Mouse (Mus musculus) hindbrain, embryonic 12.5 days (tissue): ENCODE measurements at regions not wholly inside any gene's neighbourhood (a gene's known extent, or its start where the extent isn't known, plus 50 kb on each side); places are given as distances from the start of the nearest gene placed in this dataset.

Experiments used
- ATAC-seq: fragments of 200-750 bp; cut with Nextera tagmentation; 2 replicates; pipeline ENCODE4 v1.8.0; 2017; ENCODE audit warnings: moderate TSS enrichment; ENCODE audit not compliant: low FRiP score
- H3K27ac ChIP-seq: fragments of 300-500 bp; sonication (generic); 2 replicates; pipeline ENCODE4 v1.5.1; 2016; ENCODE audit warnings: mild to moderate bottlenecking
- H3K27me3 ChIP-seq: fragments of 300-500 bp; sonication (generic); 2 replicates; pipeline ENCODE4 v1.6.1; 2016; ENCODE audit warnings: mild to moderate bottlenecking
- H3K36me3 ChIP-seq: fragments of 300-500 bp; sonication (generic); 2 replicates; pipeline ENCODE4 v1.6.1; 2016; ENCODE audit warnings: mild to moderate bottlenecking
- H3K4me1 ChIP-seq: fragments of 300-500 bp; sonication (generic); 2 replicates; pipeline ENCODE4 v1.6.1; 2016
- H3K4me2 ChIP-seq: fragments of 300-500 bp; sonication (generic); replicated peaks from 2 replicates; pipeline ENCODE4 v1.6.1; 2016; ENCODE audit warnings: mild to moderate bottlenecking
- H3K4me3 ChIP-seq: fragments of 300-500 bp; sonication (generic); 2 replicates; pipeline ENCODE4 v1.5.1; 2016; ENCODE audit warnings: mild to moderate bottlenecking
- H3K9ac ChIP-seq: fragments of 300-500 bp; sonication (generic); 2 replicates; pipeline ENCODE4 v1.6.1; 2016; ENCODE audit warnings: mild to moderate bottlenecking, moderate library complexity
- H3K9me3 ChIP-seq: fragments of 300-500 bp; sonication (generic); replicated peaks from 2 replicates; pipeline ENCODE4 v1.6.1; 2016; ENCODE audit warnings: mild to moderate bottlenecking
- WGBS: fragments of 180-500 bp; shearing (Covaris S2); methylation state at CpG from one replicate; pipeline ENCODE4 v1.1.7; 2016; 5-methylcytosine and 5-hydroxymethylcytosine counted together

GRCm38 (mm10) chr16:52601068-52601829 lies 147.4 kb upstream of the Alcam start:
- Histone ChIP-seq H3K4me2 (no peak overlapping the region), H3K4me3 (no peak overlapping the region), H3K27ac (no peak overlapping the region), H3K4me1 (no peaks in the 10 kb centered on the region), H3K36me3 (no peaks in the 10 kb centered on the region), H3K9me3 (no peaks in the 10 kb centered on the region), H3K9ac (no peak overlapping the region), H3K27me3 (no peaks in the 10 kb centered on the region)
- peak; percentile 74 for ATAC-seq
- 61% methylated on average over 8 of the region's 8 CpGs for WGBS

- no peaks in the 10 kb centered on the region for H3K27me3 ChIP-seq
- ATAC-seq, result no peak
- H3K9me3 ChIP-seq, result no peaks in the 10 kb centered on the region
- no peak overlapping the region for H3K27ac ChIP-seq
- no peak overlapping the region for H3K4me3 ChIP-seq
- H3K4me1 ChIP-seq, result no peaks in the 10 kb centered on the region
- no peak overlapping the region for H3K4me2 ChIP-seq
- no peaks in the 10 kb centered on the region for H3K36me3 ChIP-seq
- WGBS, result 81% methylated on average over 1 of the region's 1 CpGs
- H3K9ac ChIP-seq, result no peak overlapping the region
Observed at GRCm38 (mm10) chr16:52598232-52598631, 144.4 kb upstream of the Alcam start.

GRCm38 (mm10) chr16:52597181-52597580 lies 143.3 kb upstream of the Alcam start:
- 70% methylated on average over 7 of the region's 7 CpGs for WGBS
- Histone ChIP-seq H3K4me3 (no peak overlapping the region), H3K36me3 (no peaks in the 10 kb centered on the region), H3K4me2 (no peak overlapping the region), H3K9me3 (no peaks in the 10 kb centered on the region), H3K4me1 (no peaks in the 10 kb centered on the region), H3K27ac (no peak overlapping the region), H3K9ac (no peak overlapping the region), H3K27me3 (no peaks in the 10 kb centered on the region)
- ATAC-seq, result no peak

GRCm38 (mm10) chr16:52588291-52588781 lies 134.5 kb upstream of the Alcam start:
- no peak overlapping the region for H3K4me2 ChIP-seq
- WGBS, result 53% methylated on average over 1 of the region's 1 CpGs
- H3K9me3 ChIP-seq, result no peaks in the 10 kb centered on the region
- H3K9ac ChIP-seq, result no peak overlapping the region
- H3K27me3 ChIP-seq, result no peaks in the 10 kb centered on the region
- H3K4me1 ChIP-seq, result no peaks in the 10 kb centered on the region
- no peak overlapping the region for H3K4me3 ChIP-seq
- no peak overlapping the region for H3K27ac ChIP-seq
- no peaks in the 10 kb centered on the region for H3K36me3 ChIP-seq
- no peak; the same call in 1 of the 2 replicates for ATAC-seq

GRCm38 (mm10) chr16:52569078-52569477 lies 115.2 kb upstream of the Alcam start:
- Histone ChIP-seq H3K4me3 (no peak overlapping the region), H3K27ac (no peak overlapping the region), H3K36me3 (no peaks in the 10 kb centered on the region), H3K9me3 (no peaks in the 10 kb centered on the region), H3K9ac (no peak overlapping the region), H3K27me3 (no peaks in the 10 kb centered on the region), H3K4me1 (no peaks in the 10 kb centered on the region), H3K4me2 (no peak overlapping the region)
- 77% methylated on average over 2 of the region's 2 CpGs for WGBS
- no peak for ATAC-seq

- H3K27ac ChIP-seq, result no peak overlapping the region
- no peaks in the 10 kb centered on the region for H3K9me3 ChIP-seq
- H3K4me2 ChIP-seq, result no peak overlapping the region
- H3K27me3 ChIP-seq, result no peaks in the 10 kb centered on the region
- ATAC-seq, result no peak
- H3K4me1 ChIP-seq, result no peaks in the 10 kb centered on the region
- no peak overlapping the region for H3K4me3 ChIP-seq
- WGBS, result 75% methylated on average over 1 of the region's 1 CpGs
- H3K36me3 ChIP-seq, result no peaks in the 10 kb centered on the region
- H3K9ac ChIP-seq, result no peak overlapping the region
Observed at GRCm38 (mm10) chr16:52536278-52536677, 82.4 kb upstream of the Alcam start.

GRCm38 (mm10) chr16:52534601-52535000 lies 80.7 kb upstream of the Alcam start:
- no peaks in the 10 kb centered on the region for H3K4me1 ChIP-seq
- H3K27me3 ChIP-seq, result no peaks in the 10 kb centered on the region
- ATAC-seq, result no peak
- no peak overlapping the region for H3K9ac ChIP-seq
- 78% methylated on average over 1 of the region's 1 CpGs for WGBS
- no peaks in the 10 kb centered on the region for H3K36me3 ChIP-seq
- no peaks in the 10 kb centered on the region for H3K9me3 ChIP-seq
- no peak overlapping the region for H3K4me2 ChIP-seq
- no peak overlapping the region for H3K4me3 ChIP-seq
- H3K27ac ChIP-seq, result no peak overlapping the region

GRCm38 (mm10) chr16:52532475-52533083 lies 78.7 kb upstream of the Alcam start:
- Histone ChIP-seq H3K27ac (no peak overlapping the region), H3K4me3 (no peak overlapping the region), H3K27me3 (no peaks in the 10 kb centered on the region), H3K9me3 (no peaks in the 10 kb centered on the region), H3K4me1 (no peaks in the 10 kb centered on the region), H3K9ac (no peak overlapping the region), H3K36me3 (no peaks in the 10 kb centered on the region), H3K4me2 (no peak overlapping the region)
- ATAC-seq, result no peak
- WGBS, result 90% methylated on average over 1 of the region's 1 CpGs

- no peaks in the 10 kb centered on the region for H3K27me3 ChIP-seq
- no peak overlapping the region for H3K27ac ChIP-seq
- no peak overlapping the region for H3K4me3 ChIP-seq
- no peak overlapping the region for H3K9ac ChIP-seq
- ATAC-seq, result no peak
- WGBS, result 83% methylated on average over 5 of the region's 5 CpGs
- H3K4me2 ChIP-seq, result no peak overlapping the region
- H3K9me3 ChIP-seq, result no peaks in the 10 kb centered on the region
- no peaks in the 10 kb centered on the region for H3K36me3 ChIP-seq
- no peaks in the 10 kb centered on the region for H3K4me1 ChIP-seq
Observed at GRCm38 (mm10) chr16:52513546-52514409, 59.9 kb upstream of the Alcam start.

GRCm38 (mm10) chr16:52508633-52509379 lies 54.9 kb upstream of the Alcam start:
- Histone ChIP-seq H3K27me3 (no peaks in the 10 kb centered on the region), H3K4me1 (no peaks in the 10 kb centered on the region), H3K4me2 (no peak overlapping the region), H3K36me3 (no peaks in the 10 kb centered on the region), H3K9ac (no peak overlapping the region), H3K9me3 (no peaks in the 10 kb centered on the region), H3K27ac (no peak overlapping the region), H3K4me3 (no peak overlapping the region)
- 72% methylated on average over 10 of the region's 10 CpGs for WGBS
- no peak for ATAC-seq
